Mouse (Mus musculus) neural tube, embryonic 10.5 days (tissue): ENCODE measurements around the gene Sstr4.

ENCODE experiments used
- DNase-seq: peaks from one replicate; pipeline ENCODE4 v3.0.0-alpha.2; 2017; ENCODE audit warnings: low spot score; ENCODE audit errors: extremely low spot score

Sstr4 gene

GRCm38 (mm10) chr2:148393846-148394245 lies 1.3 kb upstream of the Sstr4 start:
- DNase-seq, result no peak

GRCm38 (mm10) chr2:148396209-148396608 lies 1.1 kb downstream of the Sstr4 start:
- no peak for DNase-seq

GRCm38 (mm10) chr2:148397015-148397783 lies 2.1 kb downstream of the Sstr4 start:
- no peak for DNase-seq

GRCm38 (mm10) chr2:148397784-148398100 lies 2.6 kb downstream of the Sstr4 start:
- no peak for DNase-seq

GRCm38 (mm10) chr2:148398901-148399685 lies 3.9 kb downstream of the Sstr4 start:
- no peak for DNase-seq

GRCm38 (mm10) chr2:148402227-148402626 lies 7.1 kb downstream of the Sstr4 start:
- DNase-seq, result no peak

GRCm38 (mm10) chr2:148404906-148405305 lies 9.8 kb downstream of the Sstr4 start:
- no peak for DNase-seq

- peak; percentile 61 for DNase-seq
Measured at GRCm38 (mm10) chr2:148406160-148406970, 11.2 kb downstream of the Sstr4 start.

- peak; percentile 66 for DNase-seq
Measured at GRCm38 (mm10) chr2:148406971-148407869, 12.1 kb downstream of the Sstr4 start.

GRCm38 (mm10) chr2:148407870-148408760 lies 13.0 kb downstream of the Sstr4 start, which contains the start of gene Thbd:
Gene Thbd (minus strand): TSS chr2:148408188.
- DNase-seq, result no peak

GRCm38 (mm10) chr2:148408761-148409120 lies 13.6 kb downstream of the Sstr4 start:
- no peak for DNase-seq

- DNase-seq, result peak; percentile 68
Measured at GRCm38 (mm10) chr2:148409141-148409540, 14.0 kb downstream of the Sstr4 start.

- no peak for DNase-seq
Measured at GRCm38 (mm10) chr2:148409821-148410220, 14.7 kb downstream of the Sstr4 start.

- DNase-seq, result no peak
Measured at GRCm38 (mm10) chr2:148419151-148419550, 24.0 kb downstream of the Sstr4 start.

GRCm38 (mm10) chr2:148419776-148420175 lies 24.6 kb downstream of the Sstr4 start:
- DNase-seq, result no peak

- DNase-seq, result no peak
Measured at GRCm38 (mm10) chr2:148421112-148421511, 26.0 kb downstream of the Sstr4 start.

GRCm38 (mm10) chr2:148421706-148422105 lies 26.6 kb downstream of the Sstr4 start:
- no peak for DNase-seq

- DNase-seq, result no peak
Measured at GRCm38 (mm10) chr2:148425709-148426382, 30.7 kb downstream of the Sstr4 start.

- no peak for DNase-seq
Measured at GRCm38 (mm10) chr2:148427553-148427952, 32.4 kb downstream of the Sstr4 start.
